18 mouse cellular contexts compared by ENCODE assay signal in genomic region chr13:94097667-94098066, GRCm38 (mm10).
"Had no signal": no experiment of that assay in that cellular context is flagged by ENCODE, and none has a peak within 500 bp of the region (broad histone marks: within the 10 kb centered on the region; RNA-seq: fewer than 3 reads in every experiment).

No protein-coding gene starts in this region.

- H3K9ac ChIP-seq: kidney, embryonic 15.5 days; limb, embryonic 12.5 days; limb, embryonic 15.5 days; liver, embryonic 14.5 days; midbrain, embryonic 12.5 days; midbrain, embryonic 15.5 days; neural tube, embryonic 13.5 days had no signal

- H3K27me3 ChIP-seq: kidney, embryonic 15.5 days; limb, embryonic 12.5 days; limb, embryonic 15.5 days; midbrain, embryonic 15.5 days had no signal

- H3K36me3 ChIP-seq: limb, embryonic 15.5 days; midbrain, embryonic 12.5 days; midbrain, embryonic 15.5 days; neural tube, embryonic 13.5 days had no signal

- H3K27ac ChIP-seq: kidney, embryonic 15.5 days; left cerebral cortex, adult 2 months; limb, embryonic 12.5 days; limb, embryonic 15.5 days; liver, embryonic 14.5 days; macrophage; midbrain, embryonic 12.5 days; midbrain, embryonic 15.5 days; neural tube, embryonic 13.5 days had no signal

- ATAC-seq: midbrain, embryonic 15.5 days had no signal

- H3K4me1 ChIP-seq: midbrain, embryonic 12.5 days; midbrain, embryonic 15.5 days; neural tube, embryonic 13.5 days had no signal

- DNase-seq: kidney, adult 8-10 months; kidney, postnatal 10 days; kidney, postnatal 36 days; layer of hippocampus, postnatal 36 days; left cerebral cortex, postnatal 4 days; right cerebral cortex, postnatal 25 days; thymus, adult 2 months; thymus, postnatal 14 days; thymus, postnatal 4 days had no signal

- H3K9me3 ChIP-seq: kidney, embryonic 15.5 days; limb, embryonic 12.5 days; limb, embryonic 15.5 days; midbrain, embryonic 12.5 days; midbrain, embryonic 15.5 days; neural tube, embryonic 13.5 days had no signal

- H3K4me3 ChIP-seq: kidney, embryonic 15.5 days; left cerebral cortex, adult 2 months; limb, embryonic 12.5 days; limb, embryonic 15.5 days; midbrain, embryonic 12.5 days; midbrain, embryonic 15.5 days; neural tube, embryonic 13.5 days had no signal

- H3K4me2 ChIP-seq: kidney, embryonic 15.5 days; limb, embryonic 12.5 days; limb, embryonic 15.5 days; midbrain, embryonic 12.5 days; midbrain, embryonic 15.5 days; neural tube, embryonic 13.5 days had no signal
